Mouse (Mus musculus): ENCODE measurements at regions not wholly inside any gene's neighbourhood (a gene's known extent, or its start where the extent isn't known, plus 50 kb on each side); places are given as distances from the start of the nearest gene placed in this dataset.

- no peak for DNase-seq (ENCODE audit: low read depth)
Observed at GRCm38 (mm10) chr7:136541876-136542655, 352.3 kb upstream of the Mgmt start.

DNA sequence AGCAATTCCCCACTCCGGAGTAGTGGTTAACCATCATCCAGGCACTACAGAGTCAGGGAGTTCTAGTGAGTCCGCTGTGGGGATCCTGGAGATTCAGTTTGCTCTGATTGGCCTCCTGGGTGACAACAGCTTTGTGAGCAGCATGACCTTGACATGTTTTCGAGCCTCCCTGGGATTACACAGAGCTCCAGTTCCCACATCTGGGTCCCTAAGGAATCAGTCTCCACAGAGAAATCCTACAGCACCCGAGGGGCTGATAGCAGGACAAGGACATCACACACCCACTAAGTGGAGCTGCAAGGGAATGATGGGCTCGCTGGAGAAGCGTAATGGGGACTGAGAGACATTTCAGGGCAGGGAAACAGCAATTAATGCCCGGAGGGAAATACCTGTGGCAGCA, 351.5 kb upstream of the Mgmt start:
- no peak for DNase-seq (ENCODE audit: low read depth)

- no peak for DNase-seq (ENCODE audit: low read depth)
Observed at GRCm38 (mm10) chr7:136547837-136548236, 346.6 kb upstream of the Mgmt start.

GRCm38 (mm10) chr7:136556436-136556835, 338.0 kb upstream of the Mgmt start:
- DNase-seq (ENCODE audit: low read depth): no peak

GRCm38 (mm10) chr7:136559536-136559935, 334.9 kb upstream of the Mgmt start:
- DNase-seq (ENCODE audit: low read depth): no peak

- DNase-seq (ENCODE audit: low read depth): no peak
Observed at GRCm38 (mm10) chr7:136570911-136571310, 323.5 kb upstream of the Mgmt start.

DNA sequence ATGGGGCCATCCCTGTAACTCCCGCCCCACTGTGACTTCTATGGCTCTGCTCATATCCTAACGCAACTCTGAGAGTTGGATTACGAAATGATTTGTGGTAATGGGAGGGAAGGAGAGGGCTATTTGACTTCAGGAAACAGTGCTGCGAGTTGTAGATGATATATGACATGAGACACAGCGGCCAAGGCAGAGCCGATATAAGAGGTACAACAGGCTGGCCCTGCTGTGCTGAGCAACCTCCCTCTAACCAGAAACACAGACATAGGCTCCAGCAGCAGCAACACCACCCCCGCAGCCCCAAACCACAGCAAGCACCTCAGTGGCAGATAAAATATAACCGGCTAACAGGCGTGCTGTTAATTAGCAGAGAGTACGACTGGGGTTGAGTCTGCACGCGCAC, 312.5 kb upstream of the Mgmt start:
- no peak for DNase-seq (ENCODE audit: low read depth)

- no peak for DNase-seq (ENCODE audit: low read depth)
Observed at GRCm38 (mm10) chr7:136584361-136584760, 310.1 kb upstream of the Mgmt start.

DNA sequence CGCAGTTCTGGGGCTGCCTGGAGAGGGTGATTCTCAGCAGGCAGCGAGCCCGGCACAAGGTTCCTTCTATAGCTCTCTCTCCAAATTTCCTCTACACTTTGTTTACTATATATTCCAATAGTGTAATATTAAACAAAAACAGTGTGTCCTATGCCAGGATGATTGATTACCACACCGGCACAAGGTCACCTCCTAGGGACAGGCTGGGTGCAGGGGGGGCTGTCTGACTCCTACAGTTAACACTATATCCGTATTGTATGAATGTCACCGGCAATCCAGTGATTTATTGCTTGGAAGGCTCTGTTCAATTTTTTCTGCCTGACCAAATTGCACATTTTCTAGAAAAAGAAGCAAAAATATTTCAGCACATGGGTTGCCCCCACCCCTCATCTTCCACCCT, 305.9 kb upstream of the Mgmt start:
- DNase-seq (ENCODE audit: low read depth): no peak

DNA sequence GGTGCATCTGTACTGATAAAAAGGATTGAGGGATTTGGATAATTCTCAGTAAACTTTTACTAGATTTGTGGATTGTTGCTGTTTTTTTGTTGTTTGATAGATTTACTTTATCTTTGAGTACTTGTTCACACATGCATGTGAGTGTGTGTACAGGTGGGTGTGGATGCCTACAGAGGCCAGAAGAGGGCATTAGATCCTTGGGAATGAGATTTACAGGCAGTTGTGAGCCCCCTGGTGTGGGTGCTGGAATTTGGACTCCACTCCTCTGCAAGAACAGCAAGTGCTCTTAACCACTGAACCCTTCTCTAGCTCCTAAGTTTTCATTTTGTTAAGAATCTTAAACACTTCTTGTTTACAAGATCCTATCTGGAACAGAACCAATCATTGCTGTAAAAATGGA, 303.5 kb upstream of the Mgmt start:
- DNase-seq (ENCODE audit: low read depth): no peak

- DNase-seq (ENCODE audit: low read depth): no peak
Observed at GRCm38 (mm10) chr7:136607278-136608120, 286.9 kb upstream of the Mgmt start.

- DNase-seq (ENCODE audit: low read depth): no peak
Observed at GRCm38 (mm10) chr7:136613496-136613895, 280.9 kb upstream of the Mgmt start.

GRCm38 (mm10) chr7:136624496-136624895, 269.9 kb upstream of the Mgmt start:
- no peak for DNase-seq (ENCODE audit: low read depth)

DNA sequence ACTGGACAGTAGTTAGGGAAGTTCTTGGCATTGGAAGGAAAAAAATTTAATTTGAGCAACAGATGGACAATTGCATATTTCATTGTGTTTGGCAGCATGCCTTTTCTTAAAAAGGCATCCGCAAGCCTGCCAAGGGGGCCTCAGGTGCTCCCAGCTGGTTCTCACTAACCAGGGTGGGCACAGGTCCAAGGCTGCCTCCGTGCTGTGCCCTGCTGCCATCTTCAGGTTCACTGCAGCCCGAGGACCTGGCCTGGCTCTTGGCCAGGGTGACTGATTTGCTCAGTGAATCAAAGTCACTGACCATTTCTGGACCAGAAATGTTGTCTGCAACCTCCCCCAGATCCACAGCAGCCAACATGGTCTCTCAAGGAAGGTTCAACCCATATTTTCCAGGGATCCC, 263.3 kb upstream of the Mgmt start:
- no peak for DNase-seq (ENCODE audit: low read depth)

GRCm38 (mm10) chr7:136640160-136640559, 254.3 kb upstream of the Mgmt start:
- no peak for DNase-seq (ENCODE audit: low read depth)

- no peak for DNase-seq (ENCODE audit: low read depth)
Observed at GRCm38 (mm10) chr7:136640771-136641170, 253.6 kb upstream of the Mgmt start.

DNA sequence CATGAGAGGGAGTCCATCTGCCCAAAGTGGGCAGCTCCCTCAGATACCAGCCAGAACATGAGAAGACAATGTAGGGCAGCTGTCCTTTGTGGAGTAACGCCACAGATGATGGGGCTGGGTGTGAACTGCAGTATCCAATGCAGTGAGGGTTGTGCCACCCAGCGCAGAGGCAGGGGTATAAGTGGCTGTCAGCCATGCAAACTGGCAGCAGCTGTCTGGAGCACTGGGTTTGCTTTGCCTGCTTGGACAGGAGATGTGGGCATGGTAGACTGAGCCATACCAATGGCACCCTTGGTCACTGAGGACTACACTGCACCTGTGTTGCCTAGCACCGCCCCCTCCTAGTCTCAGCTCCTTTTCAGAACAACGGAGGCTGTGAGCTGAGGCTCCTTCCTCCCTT, 244.6 kb upstream of the Mgmt start:
- DNase-seq (ENCODE audit: low read depth): no peak

DNA sequence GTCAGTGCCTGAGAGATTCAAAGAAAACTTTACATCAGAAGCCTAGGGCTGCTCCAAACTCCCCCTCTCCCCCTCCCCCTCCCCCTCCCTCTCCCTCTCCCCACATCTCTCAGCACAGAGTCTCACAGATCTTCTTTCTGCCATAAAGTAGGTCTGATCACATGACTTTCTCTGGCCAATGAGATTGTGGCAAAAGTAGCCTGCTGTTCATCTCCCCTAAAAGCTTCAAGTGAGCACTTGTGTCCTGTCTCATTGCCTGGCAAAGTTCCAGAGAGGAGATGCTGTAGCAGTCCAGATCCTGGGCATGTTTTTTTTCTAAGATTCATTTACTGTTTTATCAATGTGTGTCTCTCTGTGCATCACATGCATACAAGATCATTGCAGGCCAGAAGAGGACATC, 234.5 kb upstream of the Mgmt start:
- no peak for DNase-seq (ENCODE audit: low read depth)

- DNase-seq (ENCODE audit: low read depth): no peak
Observed at GRCm38 (mm10) chr7:136660401-136660800, 234.0 kb upstream of the Mgmt start.

DNA sequence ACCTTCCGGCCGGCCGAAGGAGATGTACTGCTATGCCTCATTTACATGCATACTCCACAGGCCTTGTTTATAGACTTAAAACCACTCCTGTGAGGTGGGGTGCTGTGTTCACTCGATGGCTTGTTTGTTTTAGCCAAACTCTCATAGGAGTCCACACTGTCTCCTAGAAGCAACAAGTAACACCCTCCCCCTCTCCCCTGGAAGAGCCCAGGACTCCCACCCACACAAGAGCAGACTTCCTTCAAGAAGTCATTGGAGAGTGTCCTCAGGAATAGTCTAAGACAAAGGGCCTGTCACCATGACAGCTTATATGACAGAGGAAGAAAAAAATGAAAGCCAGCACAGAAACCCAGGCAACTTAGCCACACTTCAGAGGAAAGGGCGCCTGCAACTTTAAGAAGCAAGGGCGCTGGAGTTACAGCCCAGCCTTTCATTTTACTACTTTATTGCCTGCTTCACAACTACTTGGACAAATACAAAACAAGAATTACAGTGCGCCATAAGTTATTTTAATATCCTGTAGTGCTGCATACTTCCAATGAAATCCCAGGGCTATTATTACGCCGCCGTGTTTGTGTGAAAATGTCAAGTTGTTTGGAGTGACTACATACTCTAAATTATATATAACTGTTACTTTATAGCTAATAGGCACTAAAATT, 229.9 kb upstream of the Mgmt start:
- no peak for DNase-seq (ENCODE audit: low read depth)

DNA sequence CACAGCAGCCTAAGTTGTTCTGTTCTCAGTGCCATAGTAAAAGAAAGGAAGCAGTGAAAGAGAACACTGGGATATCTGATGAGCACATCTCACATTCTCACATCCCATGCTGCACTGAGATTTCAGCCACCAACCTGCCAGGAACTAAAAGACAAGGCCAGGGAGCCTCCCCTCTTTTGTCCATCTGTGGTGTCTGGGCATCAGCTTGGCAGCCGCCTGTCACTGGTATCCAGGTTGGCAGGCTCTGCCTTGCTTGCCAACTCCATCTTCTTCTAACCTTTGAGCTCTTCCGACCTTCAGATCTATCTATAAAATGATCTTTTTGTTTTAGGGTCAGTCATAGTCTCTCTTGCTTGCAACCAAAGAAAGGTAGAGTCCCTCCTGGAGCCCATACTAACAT, 228.5 kb upstream of the Mgmt start:
- no peak for DNase-seq (ENCODE audit: low read depth)

- DNase-seq (ENCODE audit: low read depth): no peak
Observed at GRCm38 (mm10) chr7:136666707-136667106, 227.7 kb upstream of the Mgmt start.

GRCm38 (mm10) chr7:136670675-136671074, 223.7 kb upstream of the Mgmt start:
- no peak for DNase-seq (ENCODE audit: low read depth)

Measured in c-Kit-positive CD71-positive TER-119-negative erythroid progenitor cells, embryonic 14.5 days (primary cell).